Mouse (Mus musculus): ENCODE measurements at regions not wholly inside any gene's neighbourhood (a gene's known extent, or its start where the extent isn't known, plus 50 kb on each side); places are given as distances from the start of the nearest gene placed in this dataset.

- TF ChIP-seq EP300 (IDR thresholded peaks at IDR 0.05; ENCODE audit: low read depth) (no peak), CTCF (IDR thresholded peaks at IDR 0.05; ENCODE audit: low read depth) (no peak)
Measured at GRCm38 (mm10) chr13:107868906-107869305, 175.3 kb upstream of the Smim15 start.
